Mouse (Mus musculus) small intestine, adult 2 months (tissue): ENCODE measurements at regions not wholly inside any gene's neighbourhood (a gene's known extent, or its start where the extent isn't known, plus 50 kb on each side); places are given as distances from the start of the nearest gene placed in this dataset.

Source experiments
- H3K27ac ChIP-seq: fragments of 200-500 bp; 2 replicates; pipeline ENCODE4 v1.5.1; 2012; ENCODE audit warnings: low read depth, low read length, control low read depth, inconsistent platforms; ENCODE audit not compliant: insufficient read depth
- H3K27me3 ChIP-seq: fragments of 200-500 bp; 2 replicates; pipeline ENCODE4 v1.6.1; 2012; ENCODE audit warnings: mild to moderate bottlenecking, moderate library complexity, low read length, inconsistent platforms; ENCODE audit not compliant: control insufficient read depth, insufficient read depth
- H3K36me3 ChIP-seq: fragments of 200-500 bp; 2 replicates; pipeline ENCODE4 v1.6.1; 2012; ENCODE audit warnings: mild to moderate bottlenecking, low read length, control low read depth, inconsistent platforms; ENCODE audit not compliant: control insufficient read depth, insufficient read depth
- H3K4me1 ChIP-seq: fragments of 200-500 bp; 2 replicates; pipeline ENCODE4 v1.6.1; 2012; ENCODE audit warnings: low read length, inconsistent platforms, mixed read lengths; ENCODE audit not compliant: control insufficient read depth, insufficient read depth, insufficient read length
- H3K4me3 ChIP-seq: fragments of 200-500 bp; 2 replicates; pipeline ENCODE4 v1.5.1; 2012; ENCODE audit warnings: low read depth, mild to moderate bottlenecking, control low read depth, inconsistent platforms, low read length, moderate library complexity
- CTCF ChIP-seq: fragments of 200-500 bp; IDR thresholded peaks from 2 replicates; pipeline ENCODE4 v1.5.1; 2012; ENCODE audit warnings: low read depth, mild to moderate bottlenecking, control low read depth, inconsistent platforms, low read length, moderate library complexity, mixed read lengths; ENCODE audit not compliant: insufficient replicate concordance, insufficient read length; ENCODE audit errors: extremely low read depth
- POLR2A ChIP-seq: fragments of 200-500 bp; IDR thresholded peaks from 2 replicates; pipeline ENCODE4 v1.6.1; 2012; ENCODE audit warnings: low read depth, mild to moderate bottlenecking, control low read depth, inconsistent platforms, low read length, moderate library complexity
- WGBS: fragments of 180-500 bp; shearing (Covaris S2); methylation state at CpG from one replicate; pipeline ENCODE4 v1.1.7; 2018; 5-methylcytosine and 5-hydroxymethylcytosine counted together

GRCm38 (mm10) chr9:47346527-47347111, 183.4 kb upstream of the Cadm1 start:
- TF ChIP-seq POLR2A, result no peak
- TF ChIP-seq CTCF, result no peak
- 63% methylated on average over 2 of the region's 2 CpGs for WGBS
- H3K27me3 ChIP-seq, result no peaks in the 10 kb centered on the region

DNA sequence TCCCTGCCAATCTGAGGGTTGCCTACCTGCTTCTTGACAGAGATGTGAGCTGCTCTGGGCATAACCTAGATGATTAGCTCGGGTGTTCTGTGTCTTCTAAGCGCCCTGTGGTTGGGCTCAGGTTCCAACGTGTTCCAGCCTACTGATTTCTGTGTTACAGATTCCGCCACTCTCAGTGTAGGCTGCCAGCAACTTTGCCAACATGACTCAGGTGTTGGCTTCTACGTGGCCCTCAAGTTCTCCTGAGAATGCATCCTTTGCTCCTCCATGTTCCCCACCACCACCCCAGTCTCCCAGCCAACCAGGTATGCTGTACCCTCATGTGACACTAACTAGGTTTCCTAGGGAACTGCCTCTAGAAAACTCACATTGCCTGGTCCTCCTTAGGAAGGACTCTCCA, 179.7 kb upstream of the Cadm1 start:
- 84% methylated on average over 5 of the region's 5 CpGs for WGBS
- no peaks in the 10 kb centered on the region for H3K4me1 ChIP-seq

More at GRCm38 (mm10) chr9:47346527-47347111, 183.4 kb upstream of the Cadm1 start:
- no peak overlapping the region for H3K4me3 ChIP-seq
- H3K27ac ChIP-seq, result no peak overlapping the region
- H3K36me3 ChIP-seq, result no peaks in the 10 kb centered on the region
- no peaks in the 10 kb centered on the region for H3K4me1 ChIP-seq

GRCm38 (mm10) chr9:47351036-47351435, 178.9 kb upstream of the Cadm1 start:
- Histone ChIP-seq H3K36me3 (no peaks in the 10 kb centered on the region), H3K4me3 (no peak overlapping the region), H3K4me1 (no peaks in the 10 kb centered on the region), H3K27ac (no peak overlapping the region), H3K27me3 (no peaks in the 10 kb centered on the region)
- WGBS, result 88% methylated on average over 6 of the region's 6 CpGs
- TF ChIP-seq POLR2A (no peak), CTCF (no peak)

More for the DNA sequence above, 179.7 kb upstream of the Cadm1 start:
- H3K4me3 ChIP-seq, result no peak overlapping the region
- no peaks in the 10 kb centered on the region for H3K36me3 ChIP-seq
- no peaks in the 10 kb centered on the region for H3K27me3 ChIP-seq
- H3K27ac ChIP-seq, result no peak overlapping the region
- no peak for TF ChIP-seq POLR2A
- no peak for TF ChIP-seq CTCF

GRCm38 (mm10) chr9:47353017-47353416, 177.0 kb upstream of the Cadm1 start:
- Histone ChIP-seq H3K27ac (no peak overlapping the region), H3K4me3 (no peak overlapping the region), H3K27me3 (no peaks in the 10 kb centered on the region), H3K4me1 (0 out of 2 replicates have a peak, but pooled peaks cover 1% of the 10 kb centered on the region), H3K36me3 (no peaks in the 10 kb centered on the region)
- TF ChIP-seq POLR2A (no peak), CTCF (no peak)
- 31% methylated on average over 2 of the region's 2 CpGs for WGBS

DNA sequence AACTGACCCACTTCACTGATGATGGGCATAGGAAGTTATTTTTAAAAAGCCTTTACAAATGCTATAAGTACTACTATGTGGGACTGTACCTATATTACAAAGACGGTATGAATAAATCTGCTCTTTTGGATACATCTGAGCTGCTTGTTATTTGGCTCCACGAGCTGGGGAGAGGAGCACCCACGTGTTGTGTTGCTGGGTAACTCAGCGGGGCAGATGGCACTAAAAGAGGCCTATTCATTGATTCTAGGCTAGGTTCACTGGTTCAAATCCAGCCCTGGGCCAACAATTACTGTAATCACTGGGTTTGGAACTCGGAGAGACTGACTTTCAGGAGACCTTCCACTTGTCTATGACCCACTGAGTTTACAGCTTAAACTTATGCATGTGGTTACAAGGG, 176.0 kb upstream of the Cadm1 start:
- Histone ChIP-seq H3K4me1 (0 out of 2 replicates have a peak, but pooled peaks cover 3% of the 10 kb centered on the region), H3K36me3 (no peaks in the 10 kb centered on the region), H3K4me3 (no peak overlapping the region), H3K27ac (no peak overlapping the region), H3K27me3 (no peaks in the 10 kb centered on the region)
- TF ChIP-seq CTCF (no peak), POLR2A (no peak)
- WGBS, result 76% methylated on average over 5 of the region's 5 CpGs

GRCm38 (mm10) chr9:47354423-47354822, 175.6 kb upstream of the Cadm1 start:
- Histone ChIP-seq H3K4me1 (0 out of 2 replicates have a peak, but pooled peaks cover 3% of the 10 kb centered on the region), H3K27me3 (no peaks in the 10 kb centered on the region), H3K36me3 (no peaks in the 10 kb centered on the region), H3K27ac (no peak overlapping the region), H3K4me3 (no peak overlapping the region)
- TF ChIP-seq CTCF (no peak), POLR2A (no peak)
- WGBS, result 73% methylated on average over 2 of the region's 2 CpGs

GRCm38 (mm10) chr9:47354866-47355265, 175.1 kb upstream of the Cadm1 start:
- Histone ChIP-seq H3K4me3 (no peak overlapping the region), H3K36me3 (no peaks in the 10 kb centered on the region), H3K27me3 (no peaks in the 10 kb centered on the region), H3K4me1 (0 out of 2 replicates have a peak, but pooled peaks cover 3% of the 10 kb centered on the region), H3K27ac (no peak overlapping the region)
- TF ChIP-seq POLR2A, result no peak
- TF ChIP-seq CTCF, result no peak
- 88% methylated on average over 9 of the region's 9 CpGs for WGBS
